ENCODE assay signal across 20 mouse cellular contexts in genomic region chr14:54261386-54261785, GRCm38 (mm10). TPM values are rescaled to one million over a fixed set of nuclear protein-coding genes. Genes with fewer than 3 reads are reported as not detected.
"Had no signal": no experiment of that assay in that cellular context is flagged by ENCODE, and none has a peak within 500 bp of the region (broad histone marks: within the 10 kb centered on the region; RNA-seq: fewer than 3 reads in every experiment).

No protein-coding gene starts in this region.

- H3K36me3 ChIP-seq: liver, embryonic 15.5 days; midbrain, embryonic 15.5 days had no signal

- H3K4me2 ChIP-seq: liver, embryonic 13.5 days; liver, embryonic 15.5 days; lung, embryonic 14.5 days; midbrain, embryonic 11.5 days; midbrain, embryonic 13.5 days; midbrain, embryonic 15.5 days; neural tube, embryonic 12.5 days; stomach, embryonic 15.5 days had no signal

- DNase-seq: liver, embryonic 13.5 days; lung, adult 18-20 months; lung, embryonic 14.5 days; lung, postnatal 10 days; lung, postnatal 36 days; right cerebral cortex, postnatal 14 days; thymus, adult 18-20 months; thymus, postnatal 25 days had no signal

- H3K9me3 ChIP-seq: liver, embryonic 13.5 days; liver, embryonic 15.5 days; megakaryocyte, embryonic 14.5 days; midbrain, embryonic 13.5 days; midbrain, embryonic 15.5 days; neural tube, embryonic 12.5 days; stomach, embryonic 15.5 days had no signal

- H3K27ac ChIP-seq: liver, embryonic 13.5 days; liver, embryonic 15.5 days; macrophage; midbrain, embryonic 13.5 days; midbrain, embryonic 15.5 days; neural tube, embryonic 12.5 days; stomach, embryonic 15.5 days had no signal

- H3K9ac ChIP-seq: liver, embryonic 13.5 days; liver, embryonic 15.5 days; lung, embryonic 14.5 days; midbrain, embryonic 13.5 days; midbrain, embryonic 15.5 days; neural tube, embryonic 12.5 days; stomach, embryonic 15.5 days had no signal

- H3K4me3 ChIP-seq: liver, embryonic 13.5 days; liver, embryonic 15.5 days; midbrain, embryonic 13.5 days; midbrain, embryonic 15.5 days; neural tube, embryonic 12.5 days; stomach, embryonic 15.5 days had no signal

- H3K27me3 ChIP-seq: liver, embryonic 13.5 days; liver, embryonic 15.5 days; megakaryocyte, embryonic 14.5 days; midbrain, embryonic 15.5 days; stomach, embryonic 15.5 days had no signal

- ATAC-seq: midbrain, embryonic 13.5 days; midbrain, embryonic 15.5 days had no signal

RNA-seq across cellular contexts. Expression of gene Olfr49, which starts 23.4 kb away (rescaled TPM):
- polyA plus RNA-seq: liver, embryonic 13.5 days; liver, embryonic 15.5 days; lung, embryonic 14.5 days; lung, embryonic 16.5 days; macrophage; midbrain, embryonic 11.5 days; midbrain, embryonic 13.5 days; midbrain, embryonic 15.5 days; midbrain, postnatal 0 days; neural tube, embryonic 12.5 days; neural tube, embryonic 14.5 days; spleen, adult 2 months; stomach, embryonic 15.5 days had no signal
